Mouse (Mus musculus) liver, postnatal 0 days (tissue): Measurements from ENCODE around the gene Smyd1. TPM values are rescaled to one million over a fixed set of nuclear protein-coding genes. Genes with fewer than 3 reads are reported as not detected.
"Not testable (repeated sequence)": the region's sequence is repeated elsewhere in the genome, so short reads cannot be mapped to it uniquely, and the experiment has no call there.

Experiments used
- ATAC-seq: fragments of 200-750 bp; cut with Nextera tagmentation; 2 replicates; pipeline ENCODE4 v1.8.0; 2017; ENCODE audit warnings: mild to moderate bottlenecking, moderate library complexity
- DNase-seq: peaks from one replicate; pipeline ENCODE4 v3.0.0-alpha.2; 2016
- H3K27ac ChIP-seq: fragments of 300-500 bp; sonication (generic); 2 replicates; pipeline ENCODE4 v1.5.1; 2014; ENCODE audit warnings: antibody characterized with exemption, moderate library complexity, mild to moderate bottlenecking, low read depth
- H3K27me3 ChIP-seq: fragments of 300-500 bp; sonication (generic); 2 replicates; pipeline ENCODE4 v1.6.1; 2014; ENCODE audit warnings: low read length, control low read depth, mixed read lengths; ENCODE audit not compliant: insufficient read depth
- H3K36me3 ChIP-seq: fragments of 300-500 bp; sonication (generic); replicated peaks from 2 replicates; pipeline ENCODE4 v1.6.1; 2014; ENCODE audit warnings: mild to moderate bottlenecking, control low read depth, low read length, moderate library complexity, mixed read lengths; ENCODE audit not compliant: insufficient read depth
- H3K4me1 ChIP-seq: fragments of 300-500 bp; sonication (generic); 2 replicates; pipeline ENCODE4 v1.6.1; 2014; ENCODE audit warnings: antibody characterized with exemption, mild to moderate bottlenecking, control low read depth; ENCODE audit not compliant: insufficient read depth
- H3K4me2 ChIP-seq: fragments of 300-500 bp; sonication (generic); 2 replicates; pipeline ENCODE4 v1.6.1; 2014; ENCODE audit warnings: low read depth, mild to moderate bottlenecking, low read length, moderate library complexity, mixed read lengths
- H3K4me3 ChIP-seq: fragments of 300-500 bp; sonication (generic); 2 replicates; pipeline ENCODE4 v1.5.1; 2014; ENCODE audit warnings: low read depth, low read length
- H3K9ac ChIP-seq: fragments of 300-500 bp; sonication (generic); replicated peaks from 2 replicates; pipeline ENCODE4 v1.6.1; 2014; ENCODE audit warnings: mild to moderate bottlenecking, moderate library complexity
- H3K9me3 ChIP-seq: fragments of 300-500 bp; sonication (generic); 2 replicates; pipeline ENCODE4 v1.6.1; 2016; ENCODE audit warnings: mild to moderate bottlenecking, control low read depth, low read length, mixed read lengths
- CTCF ChIP-seq: sonication (generic); IDR thresholded peaks from 2 replicates; pipeline ENCODE4 v1.5.1; 2016; ENCODE audit warnings: antibody characterized with exemption, low read depth
- EP300 ChIP-seq: IDR thresholded peaks from 2 replicates; pipeline ENCODE4 v1.6.1; 2016; ENCODE audit warnings: antibody characterized with exemption, low read depth, mild to moderate bottlenecking
- WGBS: fragments of 180-500 bp; shearing (Covaris S2); extraction: QIAGEN DNeasy Blood & Tissue Kit; methylation state at CpG from one replicate; pipeline ENCODE4 v1.1.7; 2014; ENCODE audit not compliant: insufficient replicate concordance; 5-methylcytosine and 5-hydroxymethylcytosine counted together
- polyA plus RNA-seq: library from polyadenylated mRNA; unstranded; fragments of >200 nt; fragmentation: Nextera tagmentation; extraction: Ambion mirVana; gene quantifications from 2 replicates; pipeline ENCODE4 v1.2.1, GENCODE M21; 2015

Gene Smyd1
- polyA plus RNA-seq, 1 experiment from 2014 or later = 0.22 TPM

GRCm38 (mm10) chr6:71268929-71269685 is 52.9 kb downstream of the Smyd1 start:
- Histone ChIP-seq H3K36me3 (no peaks in the 10 kb centered on the region), H3K4me2 (no peak overlapping the region), H3K9me3 (no peaks in the 10 kb centered on the region), H3K27ac (no peak overlapping the region), H3K4me1 (peaks cover 25% of the 10 kb centered on the region), H3K9ac (no peak overlapping the region), H3K4me3 (no peak overlapping the region), H3K27me3 (no peaks in the 10 kb centered on the region)
- TF ChIP-seq EP300 (no peak), CTCF (peak; percentile 59)
- DNase-seq = no peak
- 50% methylated on average over 7 of the region's 7 CpGs for WGBS
- no peak for ATAC-seq

GRCm38 (mm10) chr6:71267603-71268002 is 54.4 kb downstream of the Smyd1 start:
- WGBS = 73% methylated on average over 7 of the region's 7 CpGs
- ATAC-seq, H3K36me3 ChIP-seq, H3K4me2 ChIP-seq, H3K4me3 ChIP-seq, DNase-seq, H3K27me3 ChIP-seq, H3K9ac ChIP-seq, H3K27ac ChIP-seq, H3K9me3 ChIP-seq: not testable (repeated sequence)
- peaks cover 18% of the 10 kb centered on the region for H3K4me1 ChIP-seq

- DNase-seq = no peak
- Histone ChIP-seq H3K9me3 (no peaks in the 10 kb centered on the region), H3K9ac (no peak overlapping the region), H3K4me1 (peaks cover 5% of the 10 kb centered on the region), H3K4me3 (no peak overlapping the region), H3K36me3 (no peaks in the 10 kb centered on the region), H3K27ac (no peak overlapping the region; the same call in 1 of the 2 replicates), H3K27me3 (no peaks in the 10 kb centered on the region), H3K4me2 (no peak overlapping the region)
- ATAC-seq = no peak
- WGBS = 70% methylated on average over 8 of the region's 8 CpGs
- TF ChIP-seq EP300 = no peak
- TF ChIP-seq CTCF = no peak
These were observed 59.7 kb downstream of the Smyd1 start for GRCm38 (mm10) chr6:71262142-71262833.

GRCm38 (mm10) chr6:71261060-71261459 is 61.0 kb downstream of the Smyd1 start:
- ATAC-seq = peak; percentile 88

GRCm38 (mm10) chr6:71260051-71260640 is 61.9 kb downstream of the Smyd1 start:
- Histone ChIP-seq H3K27me3 (no peaks in the 10 kb centered on the region), H3K4me3 (no peak overlapping the region), H3K4me2 (no peak overlapping the region), H3K4me1 (peaks cover 5% of the 10 kb centered on the region), H3K9ac (no peak overlapping the region), H3K27ac (peak overlapping the region; percentile 75), H3K9me3 (no peaks in the 10 kb centered on the region), H3K36me3 (no peaks in the 10 kb centered on the region)
- ATAC-seq = peak; percentile 37; the same call in 1 of the 2 replicates
- TF ChIP-seq CTCF (no peak), EP300 (no peak)
- DNase-seq = no peak
- WGBS = 34% methylated on average over 6 of the region's 6 CpGs

More at GRCm38 (mm10) chr6:71261060-71261459, 61.0 kb downstream of the Smyd1 start:
- 55% methylated on average over 3 of the region's 3 CpGs for WGBS
- TF ChIP-seq CTCF = no peak
- peak; percentile 74 for TF ChIP-seq EP300
- H3K27ac ChIP-seq = peak overlapping the region; percentile 75
- H3K36me3 ChIP-seq = no peaks in the 10 kb centered on the region
- H3K9ac ChIP-seq = no peak overlapping the region
- peaks cover 5% of the 10 kb centered on the region for H3K4me1 ChIP-seq
- DNase-seq = peak; percentile 11
- H3K9me3 ChIP-seq = no peaks in the 10 kb centered on the region
- no peaks in the 10 kb centered on the region for H3K27me3 ChIP-seq
- no peak overlapping the region for H3K4me2 ChIP-seq
- H3K4me3 ChIP-seq = no peak overlapping the region

- no peak for ATAC-seq
- H3K4me3 ChIP-seq = no peak overlapping the region
- no peaks in the 10 kb centered on the region for H3K27me3 ChIP-seq
- no peak overlapping the region for H3K9ac ChIP-seq
- no peak for DNase-seq
- no peak overlapping the region for H3K27ac ChIP-seq
- WGBS = 68% methylated on average over 4 of the region's 4 CpGs
- no peak overlapping the region for H3K4me2 ChIP-seq
- TF ChIP-seq CTCF = no peak
- TF ChIP-seq EP300 = no peak
- H3K4me1 ChIP-seq = peaks cover 5% of the 10 kb centered on the region
- no peaks in the 10 kb centered on the region for H3K9me3 ChIP-seq
- H3K36me3 ChIP-seq = no peaks in the 10 kb centered on the region
These were observed 62.9 kb downstream of the Smyd1 start for GRCm38 (mm10) chr6:71259166-71259565.
